Mouse (Mus musculus) liver, adult 2 months (tissue): ENCODE results near the gene Fgfr2. TPM values are rescaled to one million over a fixed set of nuclear protein-coding genes. Genes with fewer than 3 reads are reported as not detected.

ENCODE experiments used
- DNase-seq: peaks from one replicate; pipeline ENCODE4 v3.0.0-alpha.2; 2011; ENCODE audit warnings: low read depth, low spot score; ENCODE audit errors: extremely low read depth
- H3K27ac ChIP-seq: fragments of 200-500 bp; replicated peaks from 2 replicates; pipeline ENCODE4 v1.5.1; 2012; ENCODE audit warnings: low read depth, mild to moderate bottlenecking, control low read depth, inconsistent platforms, low read length; ENCODE audit not compliant: insufficient read depth
- H3K27me3 ChIP-seq: fragments of 200-500 bp; 2 replicates; pipeline ENCODE4 v1.6.1; 2012; ENCODE audit warnings: mild to moderate bottlenecking, moderate library complexity, low read length, inconsistent platforms; ENCODE audit not compliant: control insufficient read depth, insufficient read depth
- H3K36me3 ChIP-seq: fragments of 200-500 bp; 2 replicates; pipeline ENCODE4 v1.6.1; 2012; ENCODE audit warnings: low read length, inconsistent platforms; ENCODE audit not compliant: control insufficient read depth, insufficient read depth
- H3K4me1 ChIP-seq: fragments of 200-500 bp; 2 replicates; pipeline ENCODE4 v1.6.1; 2011; ENCODE audit warnings: low read length; ENCODE audit not compliant: control insufficient read depth, insufficient read depth
- H3K4me3 ChIP-seq: fragments of 200-500 bp; 2 replicates; pipeline ENCODE4 v1.5.1; 2011; ENCODE audit warnings: low read depth, mild to moderate bottlenecking, control low read depth, low read length, moderate library complexity; ENCODE audit not compliant: insufficient read depth
- H3K79me2 ChIP-seq: fragments of 200-500 bp; 2 replicates; pipeline ENCODE4 v1.6.1; 2012; ENCODE audit warnings: inconsistent platforms, mild to moderate bottlenecking, low read length, moderate library complexity; ENCODE audit not compliant: control insufficient read depth, insufficient read depth
- H3K9ac ChIP-seq: fragments of 200-500 bp; 2 replicates; pipeline ENCODE4 v1.6.1; 2012; ENCODE audit warnings: low read depth, mild to moderate bottlenecking, control low read depth, inconsistent platforms, low read length
- CTCF ChIP-seq: fragments of 200-500 bp; IDR thresholded peaks from 2 replicates; pipeline ENCODE4 v1.5.1; 2011; ENCODE audit warnings: low read depth, low read length, control low read depth
- POLR2A ChIP-seq: fragments of 200-500 bp; IDR thresholded peaks from 2 replicates; pipeline ENCODE4 v1.6.1; 2011; ENCODE audit warnings: low read length, control low read depth; ENCODE audit not compliant: insufficient read depth; ENCODE audit errors: extremely low read depth
- WGBS: fragments of 180-500 bp; shearing (Covaris S2); methylation state at CpG from one replicate; pipeline ENCODE4 v1.1.7; 2018; 5-methylcytosine and 5-hydroxymethylcytosine counted together
- polyA plus RNA-seq: library from polyadenylated mRNA; depleted of rRNA; stranded (reverse); fragments of >200 nt; gene quantifications from 2 replicates; pipeline ENCODE4 v1.2.3, GENCODE M21; 2012
- total RNA-seq: library from RNA; depleted of rRNA; stranded (reverse); fragments of >200 nt; gene quantifications from 2 replicates; pipeline ENCODE4 v1.2.3, GENCODE M21; 2014

Gene Fgfr2
- total and polyA plus RNA-seq, 2 experiments, result 16.7 to 35.2 TPM

- no peak overlapping the region for H3K9ac ChIP-seq
- H3K4me3 ChIP-seq, result no peak overlapping the region
- no peaks in the 10 kb centered on the region for H3K36me3 ChIP-seq
- H3K27ac ChIP-seq, result peak overlapping the region; percentile 62
- no peak for TF ChIP-seq CTCF
- no peak for TF ChIP-seq POLR2A
- H3K4me1 ChIP-seq, result peaks cover 23% of the 10 kb centered on the region
- whole genome bisulfite sequencing, result 29% methylated on average over 3 of the region's 3 CpGs
- DNase-seq, result peak; percentile 98
- no peaks in the 10 kb centered on the region for H3K79me2 ChIP-seq
- no peaks in the 10 kb centered on the region for H3K27me3 ChIP-seq
Measured at GRCm38 (mm10) chr7:132670863-132671165, 452.3 kb downstream of the Fgfr2 start.

- Histone ChIP-seq H3K27ac (peak overlapping the region; percentile 62), H3K9ac (no peak overlapping the region), H3K79me2 (no peaks in the 10 kb centered on the region), H3K36me3 (no peaks in the 10 kb centered on the region), H3K4me3 (no peak overlapping the region), H3K4me1 (peaks cover 23% of the 10 kb centered on the region), H3K27me3 (no peaks in the 10 kb centered on the region)
- no peak for DNase-seq
- WGBS, result 51% methylated on average over 20 of the region's 20 CpGs
- TF ChIP-seq CTCF (no peak), POLR2A (no peak)
Measured at GRCm38 (mm10) chr7:132669999-132670862, 452.9 kb downstream of the Fgfr2 start.

- Histone ChIP-seq H3K4me3 (no peak overlapping the region), H3K27ac (no peak overlapping the region), H3K4me1 (peaks cover 31% of the 10 kb centered on the region), H3K9ac (no peak overlapping the region), H3K36me3 (no peaks in the 10 kb centered on the region), H3K79me2 (no peaks in the 10 kb centered on the region), H3K27me3 (no peaks in the 10 kb centered on the region)
- DNase-seq, result no peak
- WGBS, result 61% methylated on average over 2 of the region's 2 CpGs
- TF ChIP-seq CTCF, result no peak
- no peak for TF ChIP-seq POLR2A
Measured at GRCm38 (mm10) chr7:132668604-132669003, 454.5 kb downstream of the Fgfr2 start.

- no peak overlapping the region for H3K27ac ChIP-seq
Measured at GRCm38 (mm10) chr7:132666516-132666915, 456.6 kb downstream of the Fgfr2 start.

GRCm38 (mm10) chr7:132665664-132666382 is 457.3 kb downstream of the Fgfr2 start:
- H3K27ac ChIP-seq, result no peak overlapping the region

More at GRCm38 (mm10) chr7:132666516-132666915, 456.6 kb downstream of the Fgfr2 start:
- H3K4me1 ChIP-seq, result peaks cover 21% of the 10 kb centered on the region
- H3K9ac ChIP-seq, result no peak overlapping the region
- no peak overlapping the region for H3K4me3 ChIP-seq
- H3K27me3 ChIP-seq, result no peaks in the 10 kb centered on the region
- H3K79me2 ChIP-seq, result no peaks in the 10 kb centered on the region
- 94% methylated on average over 4 of the region's 4 CpGs for WGBS
- TF ChIP-seq POLR2A (no peak), CTCF (no peak)
- DNase-seq, result no peak
- no peaks in the 10 kb centered on the region for H3K36me3 ChIP-seq

More at GRCm38 (mm10) chr7:132665664-132666382, 457.3 kb downstream of the Fgfr2 start:
- 90% methylated on average over 8 of the region's 8 CpGs for WGBS
- Histone ChIP-seq H3K4me3 (no peak overlapping the region), H3K27me3 (no peaks in the 10 kb centered on the region), H3K79me2 (no peaks in the 10 kb centered on the region), H3K36me3 (no peaks in the 10 kb centered on the region), H3K9ac (no peak overlapping the region), H3K4me1 (peaks cover 14% of the 10 kb centered on the region)
- TF ChIP-seq POLR2A (no peak), CTCF (no peak)
- no peak for DNase-seq
